Mouse (Mus musculus): Measurements from ENCODE around the gene Ebf1.

GRCm38 (mm10) chr11:44612156-44612555 is 5.0 kb upstream of the Ebf1 start:
- TF ChIP-seq CTCF (IDR thresholded peaks at IDR 0.05; ENCODE audit: control insufficient read depth, insufficient read depth, low read length) (no peak), POLR2A (IDR thresholded peaks at IDR 0.05; ENCODE audit: borderline replicate concordance, control insufficient read depth, low read depth, low read length) (no peak)

All from bone marrow, adult 2 months (tissue).